Mouse (Mus musculus): Measurements from ENCODE around the gene Speg. TPM values are rescaled to one million over a fixed set of nuclear protein-coding genes. Genes with fewer than 3 reads are reported as not detected.

Speg gene
- polyA plus RNA-seq, 1 experiment, result 12.1 TPM

GRCm38 (mm10) chr1:75451900-75452299 is 76.8 kb downstream of the Speg start:
- Histone ChIP-seq H3K4me3 (ENCODE audit: control insufficient read depth, insufficient read depth, low read length) (no peak overlapping the region), H3K36me3 (ENCODE audit: control insufficient read depth, insufficient read depth, low read length) (no peaks in the 10 kb centered on the region), H3K27me3 (ENCODE audit: control insufficient read depth, insufficient read depth, low read length) (peaks cover 24% of the 10 kb centered on the region; the same call in 1 of the 2 replicates), H3K4me1 (replicated peaks; ENCODE audit: control insufficient read depth, insufficient read depth, low read length) (no peaks in the 10 kb centered on the region), H3K27ac (ENCODE audit: control insufficient read depth, insufficient read depth, low read length) (no peak overlapping the region)
- TF ChIP-seq POLR2A (IDR thresholded peaks at IDR 0.05; ENCODE audit: control insufficient read depth, extremely low read depth, insufficient read depth, low read length, poor library complexity) (no peak), CTCF (IDR thresholded peaks at IDR 0.05; ENCODE audit: borderline replicate concordance, control insufficient read depth, extremely low read depth, insufficient read depth, low read length, poor library complexity) (no peak)
- DNase-seq, result no peak
- WGBS, result 81% methylated on average over 5 of the region's 5 CpGs

- Histone ChIP-seq H3K27ac (ENCODE audit: control insufficient read depth, insufficient read depth, low read length) (no peak overlapping the region), H3K4me3 (ENCODE audit: control insufficient read depth, insufficient read depth, low read length) (no peak overlapping the region), H3K27me3 (ENCODE audit: control insufficient read depth, insufficient read depth, low read length) (peaks cover 9% of the 10 kb centered on the region; the same call in 1 of the 2 replicates), H3K36me3 (ENCODE audit: control insufficient read depth, insufficient read depth, low read length) (no peaks in the 10 kb centered on the region), H3K4me1 (replicated peaks; ENCODE audit: control insufficient read depth, insufficient read depth, low read length) (no peaks in the 10 kb centered on the region)
- 71% methylated on average over 3 of the region's 3 CpGs for WGBS
- DNase-seq, result no peak
- TF ChIP-seq POLR2A (IDR thresholded peaks at IDR 0.05; ENCODE audit: control insufficient read depth, extremely low read depth, insufficient read depth, low read length, poor library complexity) (no peak), CTCF (IDR thresholded peaks at IDR 0.05; ENCODE audit: borderline replicate concordance, control insufficient read depth, extremely low read depth, insufficient read depth, low read length, poor library complexity) (no peak)
Measured at GRCm38 (mm10) chr1:75455433-75455832, 80.3 kb downstream of the Speg start.

- Histone ChIP-seq H3K36me3 (ENCODE audit: control insufficient read depth, insufficient read depth, low read length) (no peaks in the 10 kb centered on the region), H3K27me3 (ENCODE audit: control insufficient read depth, insufficient read depth, low read length) (peaks cover 7% of the 10 kb centered on the region; the same call in 1 of the 2 replicates), H3K4me3 (ENCODE audit: control insufficient read depth, insufficient read depth, low read length) (no peak overlapping the region), H3K4me1 (replicated peaks; ENCODE audit: control insufficient read depth, insufficient read depth, low read length) (no peaks in the 10 kb centered on the region), H3K27ac (ENCODE audit: control insufficient read depth, insufficient read depth, low read length) (no peak overlapping the region)
- TF ChIP-seq POLR2A (IDR thresholded peaks at IDR 0.05; ENCODE audit: control insufficient read depth, extremely low read depth, insufficient read depth, low read length, poor library complexity), result no peak
- TF ChIP-seq CTCF (IDR thresholded peaks at IDR 0.05; ENCODE audit: borderline replicate concordance, control insufficient read depth, extremely low read depth, insufficient read depth, low read length, poor library complexity), result no peak
- no peak for DNase-seq
- WGBS, result 35% methylated on average over 5 of the region's 5 CpGs
Measured at GRCm38 (mm10) chr1:75455948-75456347, 80.9 kb downstream of the Speg start.

- no peak overlapping the region for H3K4me3 ChIP-seq (ENCODE audit: control insufficient read depth, insufficient read depth, low read length)
- H3K36me3 ChIP-seq (ENCODE audit: control insufficient read depth, insufficient read depth, low read length), result no peaks in the 10 kb centered on the region
- WGBS, result 12% methylated on average over 14 of the region's 14 CpGs
- H3K27ac ChIP-seq (ENCODE audit: control insufficient read depth, insufficient read depth, low read length), result no peak overlapping the region
- DNase-seq, result no peak
- no peak for TF ChIP-seq CTCF (IDR thresholded peaks at IDR 0.05; ENCODE audit: borderline replicate concordance, control insufficient read depth, extremely low read depth, insufficient read depth, low read length, poor library complexity)
- TF ChIP-seq POLR2A (IDR thresholded peaks at IDR 0.05; ENCODE audit: control insufficient read depth, extremely low read depth, insufficient read depth, low read length, poor library complexity), result no peak
- no peaks in the 10 kb centered on the region for H3K4me1 ChIP-seq (replicated peaks; ENCODE audit: control insufficient read depth, insufficient read depth, low read length)
- peaks cover 7% of the 10 kb centered on the region; the same call in 1 of the 2 replicates for H3K27me3 ChIP-seq (ENCODE audit: control insufficient read depth, insufficient read depth, low read length)
Measured at GRCm38 (mm10) chr1:75456746-75457564, 81.9 kb downstream of the Speg start.

- WGBS, result 11% methylated on average over 10 of the region's 10 CpGs
- no peak for DNase-seq
- peaks cover 7% of the 10 kb centered on the region; the same call in 1 of the 2 replicates for H3K27me3 ChIP-seq (ENCODE audit: control insufficient read depth, insufficient read depth, low read length)
- no peak overlapping the region for H3K4me3 ChIP-seq (ENCODE audit: control insufficient read depth, insufficient read depth, low read length)
- H3K36me3 ChIP-seq (ENCODE audit: control insufficient read depth, insufficient read depth, low read length), result no peaks in the 10 kb centered on the region
- no peaks in the 10 kb centered on the region for H3K4me1 ChIP-seq (replicated peaks; ENCODE audit: control insufficient read depth, insufficient read depth, low read length)
- no peak overlapping the region for H3K27ac ChIP-seq (ENCODE audit: control insufficient read depth, insufficient read depth, low read length)
- TF ChIP-seq POLR2A (IDR thresholded peaks at IDR 0.05; ENCODE audit: control insufficient read depth, extremely low read depth, insufficient read depth, low read length, poor library complexity), result no peak
- no peak for TF ChIP-seq CTCF (IDR thresholded peaks at IDR 0.05; ENCODE audit: borderline replicate concordance, control insufficient read depth, extremely low read depth, insufficient read depth, low read length, poor library complexity)
Measured at GRCm38 (mm10) chr1:75457710-75458024, 82.6 kb downstream of the Speg start.

GRCm38 (mm10) chr1:75458025-75458788 is 83.1 kb downstream of the Speg start:
- WGBS, result 10% methylated on average over 42 of the region's 42 CpGs
- no peak for TF ChIP-seq CTCF (IDR thresholded peaks at IDR 0.05; ENCODE audit: borderline replicate concordance, control insufficient read depth, extremely low read depth, insufficient read depth, low read length, poor library complexity)
- no peak for TF ChIP-seq POLR2A (IDR thresholded peaks at IDR 0.05; ENCODE audit: control insufficient read depth, extremely low read depth, insufficient read depth, low read length, poor library complexity)
- no peak overlapping the region for H3K27ac ChIP-seq (ENCODE audit: control insufficient read depth, insufficient read depth, low read length)
- no peak overlapping the region for H3K4me3 ChIP-seq (ENCODE audit: control insufficient read depth, insufficient read depth, low read length)
- H3K36me3 ChIP-seq (ENCODE audit: control insufficient read depth, insufficient read depth, low read length), result no peaks in the 10 kb centered on the region
- DNase-seq, result no peak
- peaks cover 7% of the 10 kb centered on the region; the same call in 1 of the 2 replicates for H3K27me3 ChIP-seq (ENCODE audit: control insufficient read depth, insufficient read depth, low read length)
- no peaks in the 10 kb centered on the region for H3K4me1 ChIP-seq (replicated peaks; ENCODE audit: control insufficient read depth, insufficient read depth, low read length)
